Mouse (Mus musculus) embryonic facial prominence, embryonic 10.5 days (tissue): ENCODE results near the gene C1qtnf3. TPM values are rescaled to one million over a fixed set of nuclear protein-coding genes. Genes with fewer than 3 reads are reported as not detected.

Experiments
- DNase-seq: peaks from one replicate; pipeline ENCODE4 v3.0.0-alpha.2; 2017; ENCODE audit warnings: low spot score
- H3K27ac ChIP-seq: fragments of 300-500 bp; sonication (generic); replicated peaks from 2 replicates; pipeline ENCODE4 v1.5.1; 2016; ENCODE audit warnings: mild to moderate bottlenecking
- H3K27me3 ChIP-seq: fragments of 300-500 bp; sonication (generic); replicated peaks from 2 replicates; pipeline ENCODE4 v1.6.1; 2016; ENCODE audit warnings: low read depth, mild to moderate bottlenecking; ENCODE audit not compliant: poor library complexity, severe bottlenecking
- H3K36me3 ChIP-seq: fragments of 300-500 bp; sonication (generic); replicated peaks from 2 replicates; pipeline ENCODE4 v1.6.1; 2016; ENCODE audit warnings: mild to moderate bottlenecking, moderate library complexity
- H3K4me1 ChIP-seq: fragments of 300-500 bp; sonication (generic); 2 replicates; pipeline ENCODE4 v1.6.1; 2016
- H3K4me3 ChIP-seq: fragments of 300-500 bp; sonication (generic); 2 replicates; pipeline ENCODE4 v1.5.1; 2016; ENCODE audit warnings: mild to moderate bottlenecking, moderate library complexity
- H3K9me3 ChIP-seq: fragments of 300-500 bp; sonication (generic); 2 replicates; pipeline ENCODE4 v1.6.1; 2016; ENCODE audit warnings: mild to moderate bottlenecking
- WGBS: fragments of 180-500 bp; shearing (Covaris S2); methylation state at CpG from one replicate; pipeline ENCODE4 v1.1.7; 2016; 5-methylcytosine and 5-hydroxymethylcytosine counted together
- polyA plus RNA-seq: library from polyadenylated mRNA; unstranded; fragments of >200 nt; fragmentation: Nextera tagmentation; extraction: Ambion mirVana; gene quantifications from 2 replicates; pipeline ENCODE4 v1.2.1, GENCODE M21; 2016

The C1qtnf3 gene
- polyA plus RNA-seq, 1 experiment from 2014 or later = 0.27 TPM

GRCm38 (mm10) chr15:11008756-11009155, 56.6 kb downstream of the C1qtnf3 start:
- H3K4me3 ChIP-seq = no peak overlapping the region
- no peaks in the 10 kb centered on the region for H3K27me3 ChIP-seq
- no peak overlapping the region for H3K27ac ChIP-seq
- DNase-seq = no peak
- no peaks in the 10 kb centered on the region for H3K9me3 ChIP-seq
- H3K4me1 ChIP-seq = no peaks in the 10 kb centered on the region
- WGBS = 25% methylated on average over 5 of the region's 5 CpGs
- H3K36me3 ChIP-seq = no peaks in the 10 kb centered on the region

- Histone ChIP-seq H3K4me3 (no peak overlapping the region), H3K27ac (no peak overlapping the region), H3K4me1 (no peaks in the 10 kb centered on the region), H3K27me3 (no peaks in the 10 kb centered on the region), H3K9me3 (no peaks in the 10 kb centered on the region), H3K36me3 (no peaks in the 10 kb centered on the region)
- WGBS = 90% methylated on average over 11 of the region's 11 CpGs
- DNase-seq = no peak
Measured at GRCm38 (mm10) chr15:11010976-11011548, 58.9 kb downstream of the C1qtnf3 start.

- H3K36me3 ChIP-seq = no peaks in the 10 kb centered on the region
- H3K4me1 ChIP-seq = no peaks in the 10 kb centered on the region
- H3K4me3 ChIP-seq = no peak overlapping the region
- no peaks in the 10 kb centered on the region for H3K9me3 ChIP-seq
- H3K27ac ChIP-seq = no peak overlapping the region
- no peak for DNase-seq
- 43% methylated on average over 2 of the region's 2 CpGs for WGBS
- H3K27me3 ChIP-seq = no peaks in the 10 kb centered on the region
Measured at GRCm38 (mm10) chr15:11014931-11015330, 62.8 kb downstream of the C1qtnf3 start.

- Histone ChIP-seq H3K4me3 (no peak overlapping the region), H3K36me3 (no peaks in the 10 kb centered on the region), H3K27ac (no peak overlapping the region), H3K27me3 (peaks cover 4% of the 10 kb centered on the region; the same call in 1 of the 2 replicates), H3K4me1 (no peaks in the 10 kb centered on the region), H3K9me3 (no peaks in the 10 kb centered on the region)
- no peak for DNase-seq
- 79% methylated on average over 4 of the region's 4 CpGs for WGBS
Measured at GRCm38 (mm10) chr15:11026801-11027561, 74.8 kb downstream of the C1qtnf3 start.

Other genes starting within 250 kb of the C1qtnf3 start
- 73.2 and 75.8 TPM in 2 replicates for gene Rai14, start 237.7 kb upstream of the C1qtnf3 start, polyA plus RNA-seq
- gene Amacr, start 29.4 kb downstream of the C1qtnf3 start, polyA plus RNA-seq = 14.3 and 14.7 TPM in 2 replicates
- 0.06 and 0.39 TPM in 2 replicates for gene Slc45a2, start 48.4 kb downstream of the C1qtnf3 start, polyA plus RNA-seq
- gene Rxfp3, start 85.7 kb downstream of the C1qtnf3 start, polyA plus RNA-seq = 0.67 and 0.80 TPM in 2 replicates
- gene Adamts12, start 112.5 kb downstream of the C1qtnf3 start, polyA plus RNA-seq = 1.8 TPM in 2 replicates